Mouse (Mus musculus): ENCODE data around the gene Ubn2. TPM values are rescaled to one million over a fixed set of nuclear protein-coding genes. Genes with fewer than 3 reads are reported as not detected.

Gene Ubn2
- total and polyA plus RNA-seq, 2 experiments from 2014 or later: 8.8 to 30.0 TPM

DNA sequence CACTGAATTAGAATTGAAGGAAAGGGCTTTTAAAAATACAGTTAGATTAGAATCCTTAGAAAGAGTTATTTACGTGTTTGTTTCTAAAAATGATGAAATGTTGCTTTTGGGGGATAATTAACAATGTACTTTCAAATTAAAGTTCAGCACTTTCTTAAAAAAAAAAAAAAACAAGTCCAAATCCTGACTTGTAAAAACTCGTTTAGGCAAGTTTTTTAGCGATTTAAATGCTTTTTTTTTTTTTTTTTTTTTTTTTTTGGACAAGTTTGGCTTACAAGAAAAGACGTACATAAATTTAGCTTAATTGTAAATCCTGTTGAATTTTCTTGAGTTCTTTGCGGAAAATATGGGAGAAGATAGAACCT, 118.9 kb downstream of the Ubn2 start:
- DNase-seq (no peak), ATAC-seq (no peak)
- Histone ChIP-seq H3K4me2 (ENCODE audit: low read depth) (peak overlapping the region; percentile 47), H3K9me3 (ENCODE audit: low read length) (no peaks in the 10 kb centered on the region), H3K27me3 (ENCODE audit: insufficient read depth, low read length) (no peaks in the 10 kb centered on the region), H3K9ac (no peak overlapping the region), H3K27ac (ENCODE audit: low read depth, low read length) (no peak overlapping the region), H3K4me1 (ENCODE audit: insufficient read depth) (0 out of 2 replicates have a peak, but pooled peaks cover 5% of the 10 kb centered on the region), H3K36me3 (ENCODE audit: insufficient read depth) (no peaks in the 10 kb centered on the region), H3K4me3 (ENCODE audit: low read depth, low read length) (peak overlapping the region; percentile 78)
- no peak for TF ChIP-seq CTCF (IDR thresholded peaks at IDR 0.05; ENCODE audit: low read depth)
- 23% methylated on average over 5 of the region's 5 CpGs for WGBS

Small RNA genes lying within 50 kb of the gene (microRNA-seq; reads per million reads assigned to microRNA genes)
- gene Mir7670: 0 reads per million in 2 experiments

Other genes with a start within 250 kb of the Ubn2 start
- 33.7 and 38.7 TPM in 2 replicates for gene D630045J12Rik, start 179.9 kb upstream of the Ubn2 start, total RNA-seq (2014; rRNA removed)
- gene D630045J12Rik, start 179.9 kb upstream of the Ubn2 start, polyA plus RNA-seq (2015; fragmentation: Nextera tagmentation; extraction: Ambion mirVana): 7.7 and 11.4 TPM in 2 replicates
- 5.3 and 8.4 TPM in 2 replicates for gene Zc3hav1l, start 134.7 kb upstream of the Ubn2 start, total RNA-seq (2014; rRNA removed)
- 2.4 and 2.9 TPM in 2 replicates for gene Zc3hav1l, start 134.7 kb upstream of the Ubn2 start, polyA plus RNA-seq (2015; fragmentation: Nextera tagmentation; extraction: Ambion mirVana)
- 2.2 and 5.7 TPM in 2 replicates for gene Zc3hav1, start 79.3 kb upstream of the Ubn2 start, total RNA-seq (2014; rRNA removed)
- gene Zc3hav1, start 79.3 kb upstream of the Ubn2 start, polyA plus RNA-seq (2015; fragmentation: Nextera tagmentation; extraction: Ambion mirVana): 1.6 and 2.0 TPM in 2 replicates
- gene Ttc26, start 52.5 kb upstream of the Ubn2 start, total RNA-seq (2014; rRNA removed): 9.1 and 10.1 TPM in 2 replicates
- 2.2 and 4.0 TPM in 2 replicates for gene Ttc26, start 52.5 kb upstream of the Ubn2 start, polyA plus RNA-seq (2015; fragmentation: Nextera tagmentation; extraction: Ambion mirVana)
- gene Fmc1, start 99.6 kb downstream of the Ubn2 start, total RNA-seq (2014; rRNA removed): 65.3 and 65.8 TPM in 2 replicates
- gene Fmc1, start 99.6 kb downstream of the Ubn2 start, polyA plus RNA-seq (2015; fragmentation: Nextera tagmentation; extraction: Ambion mirVana): 180 and 203 TPM in 2 replicates
- 73.2 and 97.6 TPM in 2 replicates for gene Luc7l2, start 117.4 kb downstream of the Ubn2 start, total RNA-seq (2014; rRNA removed)
- gene Luc7l2, start 117.4 kb downstream of the Ubn2 start, polyA plus RNA-seq (2015; fragmentation: Nextera tagmentation; extraction: Ambion mirVana): 12.0 and 26.1 TPM in 2 replicates
- 0.23 and 0.24 TPM in 2 replicates for gene Klrg2, start 203.3 kb downstream of the Ubn2 start, total RNA-seq (2014; rRNA removed)
- gene Klrg2, start 203.3 kb downstream of the Ubn2 start, polyA plus RNA-seq (2015; fragmentation: Nextera tagmentation; extraction: Ambion mirVana): 0.10 and 0.17 TPM in 2 replicates
- 92.8 and 94.3 TPM in 2 replicates for gene Clec2l, start 229.1 kb downstream of the Ubn2 start, total RNA-seq (2014; rRNA removed)
- 49.8 and 52.0 TPM in 2 replicates for gene Clec2l, start 229.1 kb downstream of the Ubn2 start, polyA plus RNA-seq (2015; fragmentation: Nextera tagmentation; extraction: Ambion mirVana)